Mouse (Mus musculus) gastrocnemius, postnatal 10 days (tissue): ENCODE data around the gene Ift81. TPM values are rescaled to one million over a fixed set of nuclear protein-coding genes. Genes with fewer than 3 reads are reported as not detected.

Experiments used
- DNase-seq: peaks from one replicate; pipeline ENCODE4 v3.0.0; 2021; ENCODE audit warnings: mixed read lengths
- total RNA-seq, 2 experiments: library from RNA; stranded (reverse); gene quantifications; 2 replicates each; pipeline ENCODE4 v1.2.3; 2021

Ift81 gene
- total RNA-seq, 2 experiments from 2014 or later = 7.0 to 7.9 TPM

DNA sequence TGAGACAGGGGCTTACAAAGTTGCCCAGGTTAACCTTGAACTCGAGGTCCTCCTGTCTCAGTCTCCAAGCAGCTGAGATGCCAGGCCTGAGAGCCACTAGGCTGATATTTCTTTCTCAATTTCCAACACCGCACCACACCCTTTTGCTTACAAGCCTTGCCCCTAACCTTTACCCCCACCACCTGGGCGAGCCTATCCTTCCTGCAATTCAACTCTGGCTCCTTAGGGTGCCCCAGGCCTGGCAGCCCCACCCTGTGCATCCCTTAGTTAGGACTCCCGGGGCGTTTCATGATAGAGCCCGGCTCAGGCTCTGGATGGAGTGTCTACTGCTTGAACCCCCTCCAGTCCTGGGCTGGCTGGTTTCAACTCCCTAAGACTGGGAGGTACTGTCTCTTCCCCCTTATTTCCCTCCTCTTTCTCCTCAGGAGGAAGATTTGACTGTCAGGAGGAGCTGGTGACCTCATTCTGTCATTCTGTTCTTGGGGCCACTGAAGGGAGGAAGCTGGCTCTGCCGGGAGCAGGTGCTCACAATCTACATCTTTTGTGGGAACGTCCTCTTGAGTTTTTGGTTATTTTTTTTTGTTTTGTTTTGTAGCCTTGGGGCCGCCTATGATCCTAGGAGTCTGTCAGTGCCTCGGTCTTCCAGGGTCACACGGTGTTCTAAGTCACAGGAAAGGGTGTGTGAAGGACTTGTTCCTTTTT lies 98.1 kb downstream of the Ift81 start:
- no peak for DNase-seq

DNA sequence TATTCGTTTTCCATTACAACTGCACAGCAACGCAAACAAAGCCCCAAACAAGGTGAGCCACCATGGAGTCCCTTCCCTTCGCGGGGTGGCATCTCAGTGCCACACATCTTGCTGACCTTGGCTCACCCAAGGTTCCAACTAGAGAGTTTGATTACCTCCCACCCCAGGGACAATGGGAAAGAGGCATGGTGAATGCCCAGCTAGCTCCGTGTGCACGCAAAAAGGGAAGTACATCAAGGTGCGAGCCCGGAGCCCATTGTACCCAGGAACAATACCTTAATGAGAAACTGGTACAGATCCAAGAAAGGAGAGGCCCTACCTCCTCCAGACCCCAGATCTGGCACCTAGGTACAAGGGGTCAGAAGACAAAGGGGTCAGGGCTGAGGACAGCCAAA lies 100.2 kb downstream of the Ift81 start:
- no peak for DNase-seq

DNA sequence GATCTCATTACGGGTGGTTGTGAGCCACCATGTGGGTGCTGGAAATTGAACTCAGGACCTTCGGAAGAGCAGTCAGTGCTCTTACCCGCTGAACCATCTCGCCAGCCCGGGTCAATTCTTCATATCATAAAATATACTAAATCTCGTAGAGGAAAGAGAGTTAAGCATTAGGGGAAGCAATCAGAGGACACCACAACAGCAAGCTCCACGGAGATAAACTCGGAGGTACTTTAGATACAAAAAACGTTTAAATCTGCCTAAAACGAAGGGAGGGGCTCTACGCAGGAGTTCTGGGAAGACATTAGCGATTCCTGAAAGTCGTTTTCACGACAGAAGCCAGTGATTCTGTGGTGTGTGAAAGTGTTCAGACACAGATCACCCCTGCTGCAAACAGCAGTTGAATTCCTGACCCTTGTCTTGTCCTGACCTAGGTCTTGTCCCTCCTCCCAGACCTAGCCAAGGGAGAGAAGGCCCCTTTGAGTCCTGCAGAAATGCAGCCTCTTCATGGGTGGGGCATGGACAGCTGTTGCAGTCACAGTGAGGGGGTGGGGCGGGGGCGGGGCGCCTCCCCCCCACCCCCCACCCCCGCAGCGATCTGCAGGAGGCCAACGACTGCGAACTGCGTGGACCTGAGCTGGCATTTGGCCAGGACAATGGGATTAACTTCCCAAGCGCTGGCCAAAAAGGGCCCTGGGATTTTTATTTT lies 100.7 kb downstream of the Ift81 start:
- no peak for DNase-seq

DNA sequence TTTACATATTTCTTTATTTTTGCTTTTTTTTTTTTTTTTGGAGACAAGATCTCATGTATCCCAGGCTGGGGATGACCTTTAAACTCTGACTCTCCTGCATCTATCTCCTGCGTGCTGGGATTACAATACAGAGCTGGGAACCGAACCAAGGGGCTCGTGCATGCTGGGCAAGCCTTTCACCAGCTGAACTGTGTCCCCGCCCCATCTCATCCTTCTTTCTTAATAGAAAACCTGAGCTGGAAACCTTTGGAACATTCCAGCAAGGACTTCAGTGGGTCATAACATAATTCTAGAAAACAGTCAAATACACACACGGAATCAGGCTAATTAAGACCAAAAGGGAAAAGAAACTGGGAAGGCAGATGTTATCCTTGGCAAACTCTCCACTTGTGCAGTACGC lies 102.3 kb downstream of the Ift81 start:
- no peak for DNase-seq

DNA sequence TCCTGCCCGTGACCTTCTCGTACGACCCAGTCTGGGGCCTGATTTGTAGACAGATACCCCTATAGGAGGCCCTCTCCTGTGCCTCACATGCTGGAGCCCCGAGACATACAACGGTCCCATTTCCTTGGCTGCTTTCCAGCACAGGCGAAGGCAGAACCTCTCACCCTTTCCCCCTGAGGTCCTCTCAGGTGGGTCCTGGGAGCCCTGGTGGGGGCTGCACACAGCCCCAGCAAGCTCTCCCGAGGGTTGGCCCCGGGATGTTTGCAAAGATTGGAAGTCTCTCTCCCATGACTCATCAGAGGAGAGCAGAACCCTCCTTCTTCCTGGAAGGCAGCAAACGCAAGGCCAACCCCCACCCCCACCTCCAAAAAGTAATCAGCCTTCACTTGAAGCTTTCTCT lies 102.9 kb downstream of the Ift81 start:
- no peak for DNase-seq

DNA sequence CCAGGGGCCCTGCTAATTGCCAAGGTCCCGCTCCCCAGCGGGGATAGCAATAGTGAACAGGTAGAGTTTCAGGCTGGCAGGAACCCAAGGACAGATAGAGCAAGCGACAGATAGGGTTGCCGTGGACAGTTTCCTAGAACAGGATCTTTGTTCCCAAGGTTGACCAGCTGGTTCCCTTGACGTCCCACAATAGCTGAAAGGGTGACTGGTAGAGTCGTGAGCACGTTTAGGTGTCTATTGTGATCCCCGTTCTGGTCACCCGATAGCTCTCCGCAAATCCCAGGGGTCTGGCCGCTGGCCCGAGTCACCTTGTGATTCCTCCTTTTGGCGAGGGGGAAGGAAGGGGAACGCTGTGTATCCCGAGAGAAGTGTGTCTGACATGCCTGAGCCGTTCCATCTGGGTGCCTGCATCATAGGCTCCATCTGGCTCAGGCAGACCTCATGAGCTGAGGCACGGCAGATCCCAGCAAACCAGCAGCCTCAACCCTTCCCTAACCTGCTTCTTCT lies 103.6 kb downstream of the Ift81 start:
- DNase-seq = no peak

DNA sequence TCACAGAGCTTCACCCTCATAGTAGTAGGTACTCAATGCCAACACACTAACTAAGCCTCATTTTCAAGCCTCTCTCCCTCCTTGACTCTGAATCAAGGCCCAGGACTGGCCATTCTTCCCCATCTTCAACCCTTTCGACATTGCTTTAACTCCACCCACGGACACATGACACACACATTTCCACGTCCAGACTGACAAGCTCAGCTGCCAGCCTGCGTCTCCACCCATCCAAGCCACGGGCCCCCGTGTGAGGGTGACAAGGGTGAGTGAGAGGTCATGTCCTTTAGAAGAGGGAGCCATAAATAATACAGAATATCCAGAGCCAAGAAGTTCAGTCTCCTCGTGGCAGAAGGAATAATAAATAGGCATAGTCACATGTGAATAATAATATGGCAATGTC lies 104.7 kb downstream of the Ift81 start:
- no peak for DNase-seq

DNA sequence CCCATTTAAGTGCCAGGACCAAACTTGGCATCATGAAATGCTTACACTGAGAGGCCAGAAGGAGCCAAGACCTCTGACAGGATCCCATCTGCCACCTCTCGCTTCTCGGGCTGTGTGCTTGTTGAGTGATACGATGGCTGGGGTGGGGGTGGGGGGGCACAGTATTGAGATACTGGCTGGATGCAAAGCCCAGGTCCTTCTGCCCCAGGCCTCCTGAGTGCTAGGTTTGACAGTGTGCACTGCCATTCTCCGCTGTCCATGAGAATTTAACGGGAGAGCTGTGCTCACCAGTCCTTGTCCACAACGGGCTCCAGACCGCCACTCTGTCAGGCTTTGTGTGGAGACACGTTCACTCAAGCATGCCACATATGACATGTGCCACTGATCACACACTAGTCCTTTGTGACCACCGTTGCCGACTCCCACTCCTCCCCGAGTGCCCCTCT lies 105.4 kb downstream of the Ift81 start:
- DNase-seq = no peak

DNA sequence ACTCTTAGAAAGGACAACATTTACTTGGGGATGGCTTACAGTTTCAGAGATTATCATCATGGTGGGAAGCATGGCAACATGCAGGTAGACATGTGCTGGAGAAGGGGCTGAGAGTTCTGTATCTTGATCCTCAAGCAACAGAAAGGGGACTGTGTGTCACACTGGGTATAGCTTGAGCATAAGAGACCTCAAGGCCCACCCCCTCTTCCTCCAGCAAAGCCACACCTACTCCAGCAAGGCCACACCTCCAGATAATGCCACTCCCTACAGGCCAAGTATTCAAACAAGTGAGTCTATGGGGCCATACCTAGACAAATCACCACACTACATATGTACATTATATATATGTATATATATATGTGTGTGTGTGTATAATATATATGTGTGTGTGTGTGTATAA lies 106.9 kb downstream of the Ift81 start:
- no peak for DNase-seq

DNA sequence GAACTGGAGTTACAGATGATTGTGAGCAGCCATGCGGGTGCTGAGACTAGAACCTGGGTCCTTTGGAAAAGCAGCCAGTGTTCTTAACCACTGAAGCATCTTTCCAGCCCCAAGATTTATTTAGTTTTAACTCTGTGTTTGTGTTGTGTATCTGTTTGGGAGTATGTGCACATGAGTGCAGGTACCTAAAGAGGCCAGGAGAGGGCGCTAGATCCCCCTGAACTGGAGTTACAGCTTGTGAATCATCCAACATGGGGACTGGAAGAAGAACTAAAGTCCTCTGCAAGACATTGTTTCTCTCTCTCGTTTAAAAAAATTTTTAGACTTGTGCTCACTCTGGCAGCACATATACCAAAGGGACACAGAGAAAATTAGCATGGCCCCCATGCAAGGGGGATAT lies 107.9 kb downstream of the Ift81 start:
- no peak for DNase-seq

DNA sequence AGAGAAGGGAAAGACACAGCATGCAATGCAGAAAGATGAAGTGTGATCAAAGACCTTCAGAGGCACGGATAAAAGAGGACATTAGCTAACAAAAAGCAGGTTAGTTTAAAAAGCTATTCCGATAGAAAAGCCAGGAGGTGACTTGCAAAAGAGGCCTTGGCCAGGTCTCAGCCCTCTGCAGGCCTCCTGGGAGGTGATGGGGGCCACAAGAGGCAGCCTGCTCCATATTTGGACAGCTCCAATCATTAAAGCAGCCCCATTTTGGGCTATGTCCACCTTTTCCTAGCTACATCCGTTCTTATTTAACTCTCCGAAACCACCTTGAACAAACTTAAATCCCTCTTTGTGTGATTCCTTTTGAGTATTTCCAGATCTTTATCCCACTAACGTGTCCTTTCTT lies 108.8 kb downstream of the Ift81 start:
- DNase-seq = no peak

DNA sequence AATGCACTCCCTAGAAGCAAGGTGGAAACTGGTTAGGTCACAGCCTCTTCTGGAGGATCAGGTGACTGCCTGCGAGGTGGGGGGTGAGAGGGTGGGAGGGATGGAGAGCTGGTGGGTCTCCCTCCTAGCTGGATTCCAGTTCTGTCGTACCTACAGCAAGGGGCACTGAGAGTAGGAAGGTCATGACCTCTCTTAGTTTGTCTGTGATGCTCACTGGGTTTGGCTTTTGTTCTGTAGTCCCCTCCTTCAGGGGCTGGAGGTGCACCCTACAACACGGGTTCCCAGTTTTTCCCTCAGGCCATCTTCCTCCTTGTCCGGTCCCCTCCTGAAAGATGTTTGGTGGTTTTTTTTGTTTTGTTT lies 110.6 kb downstream of the Ift81 start:
- DNase-seq = no peak

DNA sequence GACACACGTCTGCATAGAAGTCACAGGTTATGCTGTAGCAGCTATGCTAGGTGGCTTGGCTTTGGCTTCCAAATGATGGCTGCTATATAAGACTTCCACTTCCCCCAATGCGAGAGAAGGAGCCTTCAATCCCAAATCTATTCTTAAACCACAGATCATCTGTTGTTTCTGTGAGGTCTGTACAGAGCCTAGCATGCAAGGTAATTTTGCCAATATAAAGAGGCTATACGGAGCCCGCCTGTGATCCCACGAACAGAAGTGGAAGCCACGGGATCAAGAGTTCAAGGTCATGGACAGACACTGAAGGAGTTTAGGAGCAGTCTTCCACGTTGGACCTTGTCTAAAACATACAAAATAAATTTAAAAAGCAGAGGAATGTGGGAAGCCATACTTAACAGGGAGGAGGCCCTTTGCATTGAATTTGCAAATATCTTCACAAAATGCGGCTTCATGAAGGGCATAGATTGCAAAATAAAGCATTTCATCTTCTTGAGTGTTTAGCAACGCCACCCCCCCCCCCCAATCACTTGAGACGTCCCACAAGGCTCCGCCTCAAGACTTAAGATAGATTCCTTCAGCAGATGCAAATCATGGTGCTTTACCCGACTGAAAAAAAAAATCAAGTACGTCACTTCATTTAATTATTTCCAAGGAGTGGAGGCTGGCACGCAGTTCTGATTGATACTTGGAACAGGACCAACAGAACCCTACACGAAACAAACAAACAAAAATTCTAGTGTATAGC lies 111.1 kb downstream of the Ift81 start:
- DNase-seq = no peak

DNA sequence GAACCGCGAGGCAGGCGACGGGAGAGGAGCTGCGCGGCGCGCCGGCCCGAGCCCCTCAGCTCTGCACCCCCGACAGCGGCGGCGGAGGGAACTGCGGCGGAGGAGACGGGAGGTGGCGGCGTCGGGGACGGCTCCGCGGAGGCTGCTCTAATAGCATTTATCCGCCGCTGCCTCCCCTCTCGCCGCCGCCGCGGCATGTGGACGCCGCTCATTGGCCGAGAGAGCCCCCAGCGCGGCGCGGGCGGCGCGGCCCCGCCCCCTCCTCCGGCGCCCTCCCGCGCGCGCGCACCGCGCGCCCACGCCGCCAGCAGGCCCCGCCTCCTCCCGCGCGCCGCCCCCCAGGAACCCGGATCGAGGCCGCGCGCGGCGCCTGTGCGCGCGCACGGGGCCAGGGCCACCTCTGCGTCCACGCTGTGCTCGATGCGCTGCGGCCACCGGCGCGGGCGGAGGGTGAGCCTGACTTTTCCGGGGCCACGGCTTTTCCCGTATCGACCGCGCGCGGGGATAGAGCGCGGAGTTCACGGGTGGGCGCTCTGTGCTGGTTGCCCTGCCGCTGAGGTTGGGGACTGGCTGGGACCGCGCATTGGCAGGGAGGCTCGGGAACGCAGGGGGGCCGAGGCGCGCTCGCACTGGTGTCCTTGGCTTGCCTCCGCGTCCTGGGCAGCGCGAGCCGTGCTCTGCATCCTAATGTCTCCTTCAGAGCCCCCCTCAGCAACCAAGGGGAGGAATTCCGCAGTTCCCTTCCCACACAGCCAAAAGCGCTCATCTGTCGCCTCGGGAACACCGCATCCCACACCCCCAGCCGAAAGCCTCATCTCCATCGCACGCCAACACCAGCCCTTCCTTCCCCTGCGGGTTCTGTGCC lies 112.0 kb downstream of the Ift81 start, which contains the start of gene Atp2a2:
Atp2a2 (minus strand) TSS at position 149 of the 865 bp plus-strand sequence.
- peak; percentile 93 for DNase-seq

DNA sequence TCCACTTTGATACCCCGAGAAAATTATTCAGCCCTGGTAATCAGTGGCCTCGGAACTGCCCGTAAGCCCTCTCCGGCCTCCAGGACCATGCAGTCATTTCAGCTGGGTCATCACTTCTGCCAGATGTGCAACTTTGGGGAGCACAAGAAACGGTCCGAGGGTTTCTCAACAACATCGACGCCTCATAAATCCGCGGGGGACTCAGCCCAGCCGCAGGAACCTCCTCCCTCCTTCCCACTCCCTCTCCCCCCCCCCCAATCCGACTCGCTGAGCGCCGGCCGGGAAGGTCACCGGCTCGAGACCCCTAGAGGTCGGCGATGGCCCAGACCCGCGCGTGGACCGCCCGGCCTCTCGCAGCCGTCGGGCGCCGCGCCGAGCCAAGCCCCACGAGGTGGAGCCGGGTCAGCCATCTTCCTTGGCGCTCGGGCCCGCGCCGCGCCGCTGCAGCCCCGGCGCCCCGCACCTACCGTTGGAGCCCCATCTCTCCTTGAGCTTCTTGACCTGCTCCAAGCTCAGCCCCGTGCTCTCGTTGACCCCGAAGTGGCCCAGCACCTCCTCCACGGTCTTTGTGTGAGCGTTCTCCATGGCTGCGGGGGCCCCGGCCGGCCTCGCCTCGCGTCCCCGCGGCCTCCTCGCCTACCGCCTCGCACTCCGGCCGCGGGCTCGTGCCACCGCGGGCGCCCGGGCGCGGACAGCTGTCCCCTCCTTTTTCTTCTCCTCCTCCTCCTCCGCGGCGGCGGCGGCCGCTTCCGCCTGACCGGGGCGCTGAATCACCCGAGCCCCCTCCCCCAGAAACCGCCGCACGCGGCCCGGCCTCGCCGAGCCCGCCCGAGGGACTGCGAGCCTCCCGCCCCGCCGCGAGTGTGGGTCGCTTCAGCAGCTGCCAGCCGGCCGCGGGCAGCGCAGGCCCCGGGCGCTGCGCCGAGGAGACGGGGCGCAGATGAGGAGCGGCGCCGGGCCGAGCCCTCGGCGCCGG lies 112.9 kb downstream of the Ift81 start:
- DNase-seq = peak; percentile 80

DNA sequence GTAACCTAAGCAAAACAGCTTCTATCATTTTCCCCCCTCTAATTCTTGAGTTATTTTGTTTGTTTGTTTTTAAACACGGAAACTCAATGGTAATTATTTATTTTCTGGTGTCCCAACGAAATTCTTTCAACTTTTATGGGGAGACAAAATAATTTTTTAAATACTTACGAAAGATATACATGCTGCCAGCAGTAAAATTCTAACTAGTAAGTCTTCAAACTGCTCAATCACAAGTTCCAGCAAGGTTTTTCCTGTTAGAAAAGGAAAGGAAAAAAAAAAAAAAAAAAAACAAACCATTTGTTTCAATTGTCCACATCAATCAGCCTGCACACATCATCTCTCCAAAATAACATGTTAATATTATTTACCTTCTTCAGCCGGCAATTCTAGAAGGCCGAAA lies 113.8 kb downstream of the Ift81 start:
- no peak for DNase-seq
